Mouse (Mus musculus): ENCODE data around the gene Clec4a1. TPM values are rescaled to one million over a fixed set of nuclear protein-coding genes. Genes with fewer than 3 reads are reported as not detected.

Gene Clec4a1
- polyA plus RNA-seq, 1 experiment from 2014 or later = 2.1 TPM

DNA sequence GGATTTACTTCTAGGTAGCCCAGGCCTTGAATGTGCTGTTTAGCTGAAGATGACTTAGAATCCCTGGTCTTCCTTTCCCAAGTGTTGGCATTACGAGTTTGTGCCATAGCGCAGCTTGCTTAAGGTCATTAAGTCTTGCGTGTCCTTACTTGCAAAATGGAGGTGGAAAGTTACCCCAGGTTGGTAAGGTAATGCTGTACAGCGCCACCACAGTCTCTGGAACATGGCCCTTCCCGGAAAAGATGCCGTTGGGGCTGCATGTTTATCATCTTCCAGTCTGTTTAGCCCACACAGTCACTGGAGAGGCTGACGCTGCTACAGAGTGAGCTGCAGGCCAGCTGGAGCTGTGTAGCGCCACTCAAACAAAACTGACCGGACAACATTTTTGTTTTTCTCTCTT, 38.0 kb upstream of the Clec4a1 start:
- Histone ChIP-seq H3K27me3 (ENCODE audit: control insufficient read depth, insufficient read depth, low read length) (no peaks in the 10 kb centered on the region), H3K4me2 (ENCODE audit: low read length) (no peak overlapping the region), H3K4me3 (ENCODE audit: control insufficient read depth in 1 of 2, insufficient read depth in 1 of 2, low read depth in 1 of 2, low read length in 2 of 2) (no peak overlapping the region), H3K36me3 (ENCODE audit: control insufficient read depth, insufficient read depth, low read length) (peaks cover 100% of the 10 kb centered on the region), H3K9ac (ENCODE audit: low read length) (no peak overlapping the region), H3K9me3 (ENCODE audit: control insufficient read depth, low read length) (no peaks in the 10 kb centered on the region), H3K27ac (replicated peaks in 1 of 2; ENCODE audit: control insufficient read depth in 1 of 2, insufficient read depth in 1 of 2, low read depth in 2 of 2, low read length in 2 of 2) (no peak overlapping the region), H3K4me1 (ENCODE audit: control insufficient read depth in 2 of 2, insufficient read depth in 2 of 2, low read length in 2 of 2) (no peaks in the 10 kb centered on the region)
- no peak for ATAC-seq (ENCODE audit: insufficient number of reproducible peaks, insufficient read depth, low FRiP score, low read depth)
- WGBS = 92% methylated on average over 9 of the region's 9 CpGs

DNA sequence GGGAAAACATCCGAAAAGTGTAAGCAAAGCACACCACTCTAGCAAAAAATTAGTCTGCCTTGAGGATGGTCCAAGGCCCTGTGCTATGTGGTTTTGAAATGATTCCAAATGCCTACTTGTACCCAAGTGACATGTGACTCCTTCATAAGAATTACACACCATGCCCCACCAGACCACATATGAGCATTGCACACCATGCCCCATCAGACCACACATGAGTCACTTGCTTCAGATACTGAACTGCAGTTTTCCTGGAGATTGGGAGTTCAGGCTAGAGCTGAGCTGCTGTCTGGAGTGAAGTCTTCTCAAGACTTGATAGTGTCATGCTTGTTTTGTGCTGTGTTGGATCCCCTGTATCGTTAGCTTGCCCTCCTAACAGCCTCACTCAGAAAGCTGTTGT, 32.0 kb upstream of the Clec4a1 start:
- H3K9me3 ChIP-seq (ENCODE audit: control insufficient read depth, low read length) = no peaks in the 10 kb centered on the region
- WGBS = 88% methylated on average over 2 of the region's 2 CpGs
- H3K4me1 ChIP-seq (ENCODE audit: control insufficient read depth in 2 of 2, insufficient read depth in 2 of 2, low read length in 2 of 2) = no peaks in the 10 kb centered on the region

DNA sequence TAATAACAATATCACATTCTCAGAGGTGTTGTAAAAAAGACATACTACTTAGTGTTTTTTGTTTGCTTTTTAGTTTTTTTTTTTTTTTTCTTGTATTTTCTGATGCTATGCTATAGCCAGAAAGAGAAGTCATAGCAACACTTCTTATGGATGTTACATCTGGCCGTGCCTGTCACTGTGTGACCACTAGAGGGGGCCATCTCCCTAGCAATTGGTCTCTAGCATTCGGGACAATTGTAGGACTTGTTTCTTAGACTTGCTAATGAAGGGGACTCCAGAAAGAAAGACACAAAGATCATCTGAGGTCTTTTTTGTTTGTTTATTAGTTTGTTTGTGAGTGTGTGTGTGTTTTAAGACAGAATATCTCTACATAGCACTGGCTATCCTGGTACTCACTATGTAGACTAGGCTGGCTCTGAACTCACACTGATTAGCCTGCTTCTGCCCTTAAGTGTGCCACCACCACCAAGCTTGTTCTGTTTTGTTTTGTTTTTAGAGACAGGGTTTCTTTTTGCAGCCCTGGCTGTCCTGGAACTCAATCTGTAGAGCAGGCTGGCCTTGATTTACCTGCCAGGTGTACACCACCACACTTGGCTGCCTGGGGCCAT, 29.1 kb upstream of the Clec4a1 start:
- H3K27me3 ChIP-seq (ENCODE audit: control insufficient read depth, insufficient read depth, low read length) = no peaks in the 10 kb centered on the region
- no peak overlapping the region for H3K4me3 ChIP-seq (ENCODE audit: control insufficient read depth in 1 of 2, insufficient read depth in 1 of 2, low read depth in 1 of 2, low read length in 2 of 2)
- H3K36me3 ChIP-seq (ENCODE audit: control insufficient read depth, insufficient read depth, low read length) = peaks cover 49% of the 10 kb centered on the region
- ATAC-seq (ENCODE audit: insufficient number of reproducible peaks, insufficient read depth, low FRiP score, low read depth) = no peak
- WGBS = 9% methylated on average over 2 of the region's 2 CpGs
- no peaks in the 10 kb centered on the region for H3K4me1 ChIP-seq (ENCODE audit: control insufficient read depth in 2 of 2, insufficient read depth in 2 of 2, low read length in 2 of 2)
- no peak overlapping the region for H3K4me2 ChIP-seq (ENCODE audit: low read length)
- no peaks in the 10 kb centered on the region for H3K9me3 ChIP-seq (ENCODE audit: control insufficient read depth, low read length)
- H3K9ac ChIP-seq (ENCODE audit: low read length) = no peak overlapping the region
- H3K27ac ChIP-seq (replicated peaks in 1 of 2; ENCODE audit: control insufficient read depth in 1 of 2, insufficient read depth in 1 of 2, low read depth in 2 of 2, low read length in 2 of 2) = no peak overlapping the region

More for the DNA sequence above, 32.0 kb upstream of the Clec4a1 start:
- H3K9ac ChIP-seq (ENCODE audit: low read length) = no peak overlapping the region
- peaks cover 76% of the 10 kb centered on the region for H3K36me3 ChIP-seq (ENCODE audit: control insufficient read depth, insufficient read depth, low read length)
- ATAC-seq (ENCODE audit: insufficient number of reproducible peaks, insufficient read depth, low FRiP score, low read depth) = no peak
- no peak overlapping the region for H3K4me3 ChIP-seq (ENCODE audit: control insufficient read depth in 1 of 2, insufficient read depth in 1 of 2, low read depth in 1 of 2, low read length in 2 of 2)
- H3K27ac ChIP-seq (replicated peaks in 1 of 2; ENCODE audit: control insufficient read depth in 1 of 2, insufficient read depth in 1 of 2, low read depth in 2 of 2, low read length in 2 of 2) = no peak overlapping the region
- no peaks in the 10 kb centered on the region for H3K27me3 ChIP-seq (ENCODE audit: control insufficient read depth, insufficient read depth, low read length)
- H3K4me2 ChIP-seq (ENCODE audit: low read length) = no peak overlapping the region

DNA sequence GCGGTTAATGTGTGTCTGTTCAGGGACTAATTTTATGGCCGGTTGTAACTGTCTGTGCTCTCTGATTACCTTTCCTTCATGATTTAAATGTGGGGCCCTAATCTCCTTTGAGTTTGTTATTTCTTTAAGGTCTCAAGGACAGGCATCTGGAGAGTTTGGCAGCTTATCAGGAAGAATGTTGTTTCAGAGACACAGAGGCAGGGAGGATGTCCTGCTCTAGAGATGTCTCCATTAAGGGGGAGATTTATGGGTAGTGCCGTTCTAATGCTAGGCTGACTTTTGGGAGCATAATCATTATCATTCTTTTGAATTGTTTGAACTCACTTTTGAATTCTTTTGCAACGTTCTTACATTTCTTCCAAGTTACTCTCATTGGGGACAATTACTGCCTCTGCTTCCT, 1.7 kb upstream of the Clec4a1 start:
- no peaks in the 10 kb centered on the region for H3K27me3 ChIP-seq (ENCODE audit: control insufficient read depth, insufficient read depth, low read length)
- 43% methylated on average over 4 of the region's 4 CpGs for WGBS

DNA sequence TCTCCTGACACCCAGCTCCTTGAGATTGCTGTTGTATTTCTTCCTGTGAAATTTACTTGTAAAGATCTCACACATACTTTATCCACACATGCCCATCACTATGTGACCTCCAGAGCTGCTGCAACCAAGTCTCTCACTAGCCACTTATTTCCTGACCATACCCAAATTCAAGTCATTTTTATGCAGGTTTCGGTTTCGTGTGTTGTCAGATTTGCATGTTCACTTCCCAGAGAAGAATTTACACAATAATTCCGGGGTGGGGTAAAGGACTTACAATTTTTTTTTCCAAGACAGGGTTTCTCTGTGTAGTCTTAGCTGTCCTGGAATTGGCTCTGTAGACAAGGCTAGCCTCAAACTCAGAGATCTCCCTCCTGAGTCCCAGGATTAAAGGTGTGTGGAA, 13.2 kb downstream of the Clec4a1 start:
- Histone ChIP-seq H3K36me3 (ENCODE audit: control insufficient read depth, insufficient read depth, low read length) (no peaks in the 10 kb centered on the region), H3K9ac (ENCODE audit: low read length) (no peak overlapping the region), H3K4me1 (ENCODE audit: control insufficient read depth in 2 of 2, insufficient read depth in 2 of 2, low read length in 2 of 2) (no peaks in the 10 kb centered on the region), H3K4me2 (ENCODE audit: low read length) (no peak overlapping the region), H3K27ac (replicated peaks in 1 of 2; ENCODE audit: control insufficient read depth in 1 of 2, insufficient read depth in 1 of 2, low read depth in 2 of 2, low read length in 2 of 2) (no peak overlapping the region), H3K4me3 (ENCODE audit: control insufficient read depth in 1 of 2, insufficient read depth in 1 of 2, low read depth in 1 of 2, low read length in 2 of 2) (no peak overlapping the region), H3K27me3 (ENCODE audit: control insufficient read depth, insufficient read depth, low read length) (no peaks in the 10 kb centered on the region), H3K9me3 (ENCODE audit: control insufficient read depth, low read length) (no peaks in the 10 kb centered on the region)
- no peak for ATAC-seq (ENCODE audit: insufficient number of reproducible peaks, insufficient read depth, low FRiP score, low read depth)
- WGBS = 82% methylated on average over 3 of the region's 3 CpGs

More for the DNA sequence above, 1.7 kb upstream of the Clec4a1 start:
- no peak overlapping the region for H3K9ac ChIP-seq (ENCODE audit: low read length)
- H3K36me3 ChIP-seq (ENCODE audit: control insufficient read depth, insufficient read depth, low read length) = no peaks in the 10 kb centered on the region
- ATAC-seq (ENCODE audit: insufficient number of reproducible peaks, insufficient read depth, low FRiP score, low read depth) = no peak
- no peak overlapping the region for H3K27ac ChIP-seq (replicated peaks in 1 of 2; ENCODE audit: control insufficient read depth in 1 of 2, insufficient read depth in 1 of 2, low read depth in 2 of 2, low read length in 2 of 2)
- no peak overlapping the region for H3K4me3 ChIP-seq (ENCODE audit: control insufficient read depth in 1 of 2, insufficient read depth in 1 of 2, low read depth in 1 of 2, low read length in 2 of 2)
- H3K4me1 ChIP-seq (ENCODE audit: control insufficient read depth in 2 of 2, insufficient read depth in 2 of 2, low read length in 2 of 2) = no peaks in the 10 kb centered on the region
- H3K4me2 ChIP-seq (ENCODE audit: low read length) = no peak overlapping the region
- H3K9me3 ChIP-seq (ENCODE audit: control insufficient read depth, low read length) = no peaks in the 10 kb centered on the region

DNA sequence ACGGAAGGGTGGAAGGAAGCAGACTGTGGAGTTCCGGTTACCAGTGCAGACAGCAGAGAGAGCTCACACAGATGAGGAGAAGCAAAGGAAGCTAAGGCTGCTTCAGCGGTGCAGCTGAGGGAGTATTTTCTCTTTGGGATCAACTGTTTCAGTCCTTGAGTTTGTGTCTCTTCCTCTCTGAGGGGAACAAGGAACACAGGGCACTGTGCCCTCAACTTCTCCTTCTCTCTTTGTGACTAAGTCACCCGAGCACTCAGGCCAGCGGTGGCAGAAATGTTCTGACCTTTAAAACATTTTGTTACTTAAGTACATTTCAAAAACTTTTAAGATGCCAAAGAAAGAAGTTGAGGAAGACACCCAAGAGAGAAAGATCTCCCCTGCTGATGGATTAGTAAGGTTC, 18.0 kb downstream of the Clec4a1 start:
- Histone ChIP-seq H3K4me1 (ENCODE audit: control insufficient read depth in 2 of 2, insufficient read depth in 2 of 2, low read length in 2 of 2) (no peaks in the 10 kb centered on the region), H3K27me3 (ENCODE audit: control insufficient read depth, insufficient read depth, low read length) (no peaks in the 10 kb centered on the region), H3K27ac (replicated peaks in 1 of 2; ENCODE audit: control insufficient read depth in 1 of 2, insufficient read depth in 1 of 2, low read depth in 2 of 2, low read length in 2 of 2) (no peak overlapping the region), H3K9me3 (ENCODE audit: control insufficient read depth, low read length) (no peaks in the 10 kb centered on the region), H3K9ac (ENCODE audit: low read length) (no peak overlapping the region), H3K4me3 (ENCODE audit: control insufficient read depth in 1 of 2, insufficient read depth in 1 of 2, low read depth in 1 of 2, low read length in 2 of 2) (no peak overlapping the region), H3K36me3 (ENCODE audit: control insufficient read depth, insufficient read depth, low read length) (no peaks in the 10 kb centered on the region), H3K4me2 (ENCODE audit: low read length) (no peak overlapping the region)
- ATAC-seq (ENCODE audit: insufficient number of reproducible peaks, insufficient read depth, low FRiP score, low read depth) = no peak
- 72% methylated on average over 5 of the region's 5 CpGs for WGBS

DNA sequence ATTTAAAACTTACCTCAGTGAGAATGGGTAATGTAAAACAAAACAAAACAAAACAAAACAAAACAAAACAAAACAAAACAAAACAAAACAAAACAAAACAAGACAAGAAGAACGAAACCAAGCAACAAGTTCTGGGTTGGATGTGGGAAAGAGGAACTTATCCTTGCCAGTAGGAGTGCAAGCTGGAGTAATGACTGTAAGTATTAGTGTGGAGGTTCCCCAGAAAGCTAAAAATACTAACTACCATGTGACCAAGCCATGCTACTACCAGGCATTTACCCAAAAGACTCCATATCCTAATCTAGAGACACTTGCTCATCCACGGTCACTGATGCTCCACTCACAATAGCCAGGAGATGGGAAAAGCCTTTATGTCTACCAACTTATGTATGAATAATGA, 25.1 kb downstream of the Clec4a1 start:
- Histone ChIP-seq H3K27ac (replicated peaks in 1 of 2; ENCODE audit: control insufficient read depth in 1 of 2, insufficient read depth in 1 of 2, low read depth in 2 of 2, low read length in 2 of 2) (no peak overlapping the region), H3K4me3 (ENCODE audit: control insufficient read depth in 1 of 2, insufficient read depth in 1 of 2, low read depth in 1 of 2, low read length in 2 of 2) (no peak overlapping the region), H3K36me3 (ENCODE audit: control insufficient read depth, insufficient read depth, low read length) (no peaks in the 10 kb centered on the region), H3K4me1 (ENCODE audit: control insufficient read depth in 2 of 2, insufficient read depth in 2 of 2, low read length in 2 of 2) (no peaks in the 10 kb centered on the region), H3K9ac (ENCODE audit: low read length) (no peak overlapping the region), H3K27me3 (ENCODE audit: control insufficient read depth, insufficient read depth, low read length) (no peaks in the 10 kb centered on the region), H3K4me2 (ENCODE audit: low read length) (no peak overlapping the region), H3K9me3 (ENCODE audit: control insufficient read depth, low read length) (0 out of 2 replicates have a peak, but pooled peaks cover 5% of the 10 kb centered on the region)
- ATAC-seq (ENCODE audit: insufficient number of reproducible peaks, insufficient read depth, low FRiP score, low read depth) = no peak
- WGBS = 71% methylated on average over 2 of the region's 2 CpGs

DNA sequence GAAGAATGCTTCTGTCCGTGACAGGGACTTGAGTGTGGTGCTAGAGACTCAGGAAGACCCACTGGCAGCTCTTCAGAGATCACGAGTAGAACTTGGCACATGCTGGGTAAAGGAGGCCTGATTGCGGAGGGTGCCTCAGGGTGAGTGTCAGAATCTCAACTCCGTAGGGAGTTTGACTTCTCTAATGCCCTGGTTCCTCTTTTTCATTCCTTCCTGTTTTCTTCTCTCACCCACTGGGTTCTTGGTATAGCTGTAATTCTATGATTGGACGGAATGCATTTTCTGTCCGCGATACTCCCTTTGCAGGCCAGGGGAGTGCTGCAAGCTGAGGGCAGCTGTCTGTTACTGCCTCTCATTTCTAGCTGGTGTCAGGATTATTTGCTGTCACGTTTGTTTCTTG, 30.8 kb downstream of the Clec4a1 start, which contains the start of gene Clec4a3:
TSS of gene Clec4a3 (plus strand) at position 115 of the 400 bp plus-strand sequence.
- H3K9me3 ChIP-seq (ENCODE audit: control insufficient read depth, low read length) = 0 out of 2 replicates have a peak, but pooled peaks cover 5% of the 10 kb centered on the region
- ATAC-seq (ENCODE audit: insufficient number of reproducible peaks, insufficient read depth, low FRiP score, low read depth) = no peak
- H3K4me2 ChIP-seq (ENCODE audit: low read length) = no peak within 1 kb of the TSS
- H3K9ac ChIP-seq (ENCODE audit: low read length) = no peak within 1 kb of the TSS
- no peak within 1 kb of the TSS for H3K27ac ChIP-seq (replicated peaks in 1 of 2; ENCODE audit: control insufficient read depth in 1 of 2, insufficient read depth in 1 of 2, low read depth in 2 of 2, low read length in 2 of 2)
- no peaks in the 10 kb centered on the region for H3K4me1 ChIP-seq (ENCODE audit: control insufficient read depth in 2 of 2, insufficient read depth in 2 of 2, low read length in 2 of 2)
- H3K27me3 ChIP-seq (ENCODE audit: control insufficient read depth, insufficient read depth, low read length) = no peaks in the 10 kb centered on the region
- no peak within 1 kb of the TSS for H3K4me3 ChIP-seq (ENCODE audit: control insufficient read depth in 1 of 2, insufficient read depth in 1 of 2, low read depth in 1 of 2, low read length in 2 of 2)
- 68% methylated on average over 8 of the region's 8 CpGs for whole genome bisulfite sequencing
- no peaks in the 10 kb centered on the region for H3K36me3 ChIP-seq (ENCODE audit: control insufficient read depth, insufficient read depth, low read length)

All from heart, embryonic 14.5 days (tissue).